Mouse (Mus musculus): ENCODE measurements around the gene Psmd6. TPM values are rescaled to one million over a fixed set of nuclear protein-coding genes. Genes with fewer than 3 reads are reported as not detected.

The Psmd6 gene
- total RNA-seq (2023): 84.8 TPM

GRCm38 (mm10) chr14:14120230-14121096 lies at the start of gene Psmd6:
Psmd6 (minus strand) TSS chr14:14120984.

Other genes with a start within 250 kb of the Psmd6 start
- gene Gm281, start 206.5 kb downstream of the Psmd6 start, total RNA-seq (2023): not detected
- gene Atxn7, start 159.5 kb downstream of the Psmd6 start, total RNA-seq (2023): 71.3 TPM
- 76.5 TPM for gene Thoc7, start 159.1 kb downstream of the Psmd6 start, total RNA-seq (2023)
- gene Olfr720, start 65.9 kb upstream of the Psmd6 start, total RNA-seq (2023): not detected
- gene Olfr31, start 201.8 kb upstream of the Psmd6 start, total RNA-seq (2023): not detected
- 9.3 TPM for gene Il3ra, start 225.3 kb upstream of the Psmd6 start, total RNA-seq (2023)

Measured in CD8-positive naive resting alpha-beta T cell, adult 57 days (primary cell).